Mouse (Mus musculus) embryonic facial prominence, embryonic 12.5 days (tissue): ENCODE measurements at regions not wholly inside any gene's neighbourhood (a gene's known extent, or its start where the extent isn't known, plus 50 kb on each side); places are given as distances from the start of the nearest gene placed in this dataset.

Experiments used
- ATAC-seq: fragments of 200-750 bp; cut with Nextera tagmentation; 2 replicates; pipeline ENCODE4 v1.8.0; 2017; ENCODE audit not compliant: insufficient number of reproducible peaks, insufficient read depth, low FRiP score, low TSS enrichment
- H3K27ac ChIP-seq: fragments of 300-500 bp; sonication (generic); 2 replicates; pipeline ENCODE4 v1.5.1; 2016; ENCODE audit warnings: mild to moderate bottlenecking
- H3K27me3 ChIP-seq: fragments of 300-500 bp; sonication (generic); 2 replicates; pipeline ENCODE4 v1.6.1; 2016; ENCODE audit warnings: mild to moderate bottlenecking, moderate library complexity
- H3K36me3 ChIP-seq: fragments of 300-500 bp; sonication (generic); 2 replicates; pipeline ENCODE4 v1.6.1; 2016; ENCODE audit warnings: mild to moderate bottlenecking
- H3K4me1 ChIP-seq: fragments of 300-500 bp; sonication (generic); 2 replicates; pipeline ENCODE4 v1.6.1; 2016
- H3K4me2 ChIP-seq: fragments of 300-500 bp; sonication (generic); replicated peaks from 2 replicates; pipeline ENCODE4 v1.6.1; 2016; ENCODE audit warnings: mild to moderate bottlenecking, moderate library complexity
- H3K4me3 ChIP-seq: fragments of 300-500 bp; sonication (generic); 2 replicates; pipeline ENCODE4 v1.5.1; 2016; ENCODE audit warnings: mild to moderate bottlenecking
- H3K9ac ChIP-seq: fragments of 300-500 bp; sonication (generic); 2 replicates; pipeline ENCODE4 v1.6.1; 2016; ENCODE audit warnings: mild to moderate bottlenecking, moderate library complexity
- H3K9me3 ChIP-seq: fragments of 300-500 bp; sonication (generic); 2 replicates; pipeline ENCODE4 v1.6.1; 2016; ENCODE audit warnings: mild to moderate bottlenecking, moderate library complexity
- WGBS: fragments of 180-500 bp; shearing (Covaris S2); methylation state at CpG from one replicate; pipeline ENCODE4 v1.1.7; 2016; 5-methylcytosine and 5-hydroxymethylcytosine counted together

GRCm38 (mm10) chr12:28323659-28324058 lies 228.5 kb downstream of the Dcdc2c start:
- WGBS: 37% methylated on average over 2 of the region's 2 CpGs
- no peak for ATAC-seq
- Histone ChIP-seq H3K27me3 (no peaks in the 10 kb centered on the region), H3K4me2 (no peak overlapping the region), H3K4me1 (0 out of 2 replicates have a peak, but pooled peaks cover 2% of the 10 kb centered on the region), H3K4me3 (no peak overlapping the region), H3K9ac (no peak overlapping the region), H3K27ac (no peak overlapping the region), H3K9me3 (no peaks in the 10 kb centered on the region), H3K36me3 (no peaks in the 10 kb centered on the region)

- 77% methylated on average over 5 of the region's 5 CpGs for WGBS
- H3K4me3 ChIP-seq: no peak overlapping the region
- no peaks in the 10 kb centered on the region for H3K27me3 ChIP-seq
- no peak overlapping the region for H3K27ac ChIP-seq
- no peak for ATAC-seq
- H3K4me1 ChIP-seq: no peaks in the 10 kb centered on the region
- no peaks in the 10 kb centered on the region for H3K9me3 ChIP-seq
- H3K36me3 ChIP-seq: no peaks in the 10 kb centered on the region
- H3K4me2 ChIP-seq: no peak overlapping the region
- no peak overlapping the region for H3K9ac ChIP-seq
Observed at GRCm38 (mm10) chr12:28309226-28309625, 243.0 kb downstream of the Dcdc2c start.

GRCm38 (mm10) chr12:28302038-28302581 lies 250.1 kb downstream of the Dcdc2c start:
- Histone ChIP-seq H3K36me3 (no peaks in the 10 kb centered on the region), H3K4me1 (0 out of 2 replicates have a peak, but pooled peaks cover 2% of the 10 kb centered on the region), H3K27ac (no peak overlapping the region), H3K4me2 (no peak overlapping the region), H3K4me3 (no peak overlapping the region), H3K9me3 (no peaks in the 10 kb centered on the region), H3K9ac (no peak overlapping the region), H3K27me3 (no peaks in the 10 kb centered on the region)
- 37% methylated on average over 2 of the region's 2 CpGs for WGBS
- ATAC-seq: no peak

- WGBS: 87% methylated on average over 5 of the region's 5 CpGs
- Histone ChIP-seq H3K9me3 (no peaks in the 10 kb centered on the region), H3K27me3 (no peaks in the 10 kb centered on the region), H3K36me3 (no peaks in the 10 kb centered on the region), H3K4me3 (no peak overlapping the region), H3K4me2 (no peak overlapping the region), H3K27ac (no peak overlapping the region), H3K4me1 (no peaks in the 10 kb centered on the region), H3K9ac (no peak overlapping the region)
- ATAC-seq: no peak
Observed at GRCm38 (mm10) chr12:28288376-28288896, 263.8 kb downstream of the Dcdc2c start.

GRCm38 (mm10) chr12:28255524-28255923 lies 296.7 kb downstream of the Dcdc2c start:
- H3K27ac ChIP-seq: no peak overlapping the region

GRCm38 (mm10) chr12:28250526-28250925 lies 301.7 kb downstream of the Dcdc2c start:
- Histone ChIP-seq H3K4me1 (no peaks in the 10 kb centered on the region), H3K9me3 (no peaks in the 10 kb centered on the region), H3K4me2 (no peak overlapping the region), H3K4me3 (no peak overlapping the region), H3K9ac (no peak overlapping the region), H3K27ac (no peak overlapping the region), H3K36me3 (no peaks in the 10 kb centered on the region), H3K27me3 (no peaks in the 10 kb centered on the region)
- no peak for ATAC-seq
- WGBS: 67% methylated on average over 1 of the region's 1 CpGs

More at GRCm38 (mm10) chr12:28255524-28255923, 296.7 kb downstream of the Dcdc2c start:
- no peaks in the 10 kb centered on the region for H3K4me1 ChIP-seq
- H3K9me3 ChIP-seq: no peaks in the 10 kb centered on the region
- 43% methylated on average over 3 of the region's 3 CpGs for WGBS
- H3K27me3 ChIP-seq: no peaks in the 10 kb centered on the region
- no peak for ATAC-seq
- no peak overlapping the region for H3K9ac ChIP-seq
- H3K36me3 ChIP-seq: no peaks in the 10 kb centered on the region
- H3K4me3 ChIP-seq: no peak overlapping the region
- H3K4me2 ChIP-seq: no peak overlapping the region

- H3K27me3 ChIP-seq: no peaks in the 10 kb centered on the region
- no peaks in the 10 kb centered on the region for H3K36me3 ChIP-seq
- no peak overlapping the region for H3K4me2 ChIP-seq
- ATAC-seq: no peak
- no peak overlapping the region for H3K9ac ChIP-seq
- no peak overlapping the region for H3K27ac ChIP-seq
- no peaks in the 10 kb centered on the region for H3K9me3 ChIP-seq
- 62% methylated on average over 3 of the region's 3 CpGs for WGBS
- H3K4me1 ChIP-seq: no peaks in the 10 kb centered on the region
- H3K4me3 ChIP-seq: no peak overlapping the region
Observed at GRCm38 (mm10) chr12:28248749-28249148, 303.4 kb downstream of the Dcdc2c start.

GRCm38 (mm10) chr12:28248287-28248686 lies 303.9 kb downstream of the Dcdc2c start:
- H3K9ac ChIP-seq: no peak overlapping the region
- H3K4me3 ChIP-seq: no peak overlapping the region
- H3K4me2 ChIP-seq: no peak overlapping the region
- WGBS: 85% methylated on average over 3 of the region's 3 CpGs
- H3K27me3 ChIP-seq: no peaks in the 10 kb centered on the region
- no peaks in the 10 kb centered on the region for H3K9me3 ChIP-seq
- H3K36me3 ChIP-seq: no peaks in the 10 kb centered on the region
- no peak for ATAC-seq
- no peak overlapping the region for H3K27ac ChIP-seq
- no peaks in the 10 kb centered on the region for H3K4me1 ChIP-seq

GRCm38 (mm10) chr12:28238016-28238415 lies 314.2 kb downstream of the Dcdc2c start:
- Histone ChIP-seq H3K36me3 (no peaks in the 10 kb centered on the region), H3K9me3 (no peaks in the 10 kb centered on the region), H3K27ac (no peak overlapping the region), H3K27me3 (no peaks in the 10 kb centered on the region), H3K9ac (no peak overlapping the region), H3K4me2 (no peak overlapping the region), H3K4me3 (no peak overlapping the region), H3K4me1 (peaks cover 6% of the 10 kb centered on the region; the same call in 1 of the 2 replicates)
- no peak for ATAC-seq
- WGBS: 75% methylated on average over 5 of the region's 5 CpGs

GRCm38 (mm10) chr12:28237041-28237440 lies 315.2 kb downstream of the Dcdc2c start:
- Histone ChIP-seq H3K27ac (no peak overlapping the region), H3K36me3 (no peaks in the 10 kb centered on the region), H3K9me3 (no peaks in the 10 kb centered on the region), H3K4me1 (peaks cover 6% of the 10 kb centered on the region; the same call in 1 of the 2 replicates), H3K4me2 (no peak overlapping the region), H3K4me3 (no peak overlapping the region), H3K9ac (no peak overlapping the region), H3K27me3 (no peaks in the 10 kb centered on the region)
- 19% methylated on average over 4 of the region's 4 CpGs for WGBS
- no peak for ATAC-seq

- no peak for ATAC-seq
- Histone ChIP-seq H3K27ac (no peak overlapping the region), H3K4me1 (no peaks in the 10 kb centered on the region), H3K27me3 (no peaks in the 10 kb centered on the region), H3K9ac (no peak overlapping the region), H3K4me3 (no peak overlapping the region), H3K9me3 (no peaks in the 10 kb centered on the region), H3K4me2 (no peak overlapping the region), H3K36me3 (no peaks in the 10 kb centered on the region)
- WGBS: 82% methylated on average over 1 of the region's 1 CpGs
Observed at GRCm38 (mm10) chr12:28202847-28203246, 349.4 kb downstream of the Dcdc2c start.

- no peak for ATAC-seq
- H3K27me3 ChIP-seq: no peaks in the 10 kb centered on the region
- H3K27ac ChIP-seq: no peak overlapping the region
- H3K4me3 ChIP-seq: no peak overlapping the region
- no peaks in the 10 kb centered on the region for H3K36me3 ChIP-seq
- H3K9me3 ChIP-seq: peaks cover 7% of the 10 kb centered on the region
- H3K4me2 ChIP-seq: no peak overlapping the region
- no peak overlapping the region for H3K9ac ChIP-seq
- no peaks in the 10 kb centered on the region for H3K4me1 ChIP-seq
Observed at GRCm38 (mm10) chr12:28186695-28187094, 365.5 kb downstream of the Dcdc2c start.
